Mouse (Mus musculus) mature B cell (primary cell): ENCODE measurements around the gene Hist1h4i.
"Not testable (repeated sequence)": the region's sequence is repeated elsewhere in the genome, so short reads cannot be mapped to it uniquely, and the experiment has no call there.

Experiments
- in situ Hi-C: fragments of 300-500 bp; cut with MboI; formaldehyde crosslinking; loops from 2 replicates; pipeline ENCODE4 v1.14.3; 2019

The Hist1h4i gene

DNA sequence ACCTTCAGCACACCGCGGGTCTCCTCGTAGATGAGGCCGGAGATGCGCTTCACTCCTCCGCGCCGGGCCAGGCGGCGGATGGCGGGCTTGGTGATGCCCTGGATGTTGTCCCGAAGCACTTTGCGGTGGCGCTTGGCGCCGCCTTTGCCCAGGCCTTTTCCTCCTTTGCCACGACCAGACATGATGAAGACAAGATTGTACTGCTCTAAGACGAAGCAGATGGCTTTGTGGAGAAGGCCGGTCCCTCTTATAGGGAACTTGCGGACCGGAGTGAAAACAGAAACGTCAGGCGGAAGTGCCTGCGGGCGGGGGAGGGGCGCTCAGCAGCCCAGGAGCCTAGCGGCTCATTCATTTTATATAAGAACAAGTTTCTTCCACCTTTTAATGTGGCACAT lies at the start of gene Hist1h4i:
Gene Hist1h4i (minus strand): TSS at position 221 of the 395 bp plus-strand sequence.
- in situ Hi-C loops: loop anchor here (5.0 to 10.0 kb wide), 2 partner anchors 1481 to 1574 kb away; no protein-coding TSS in a partner anchor

DNA sequence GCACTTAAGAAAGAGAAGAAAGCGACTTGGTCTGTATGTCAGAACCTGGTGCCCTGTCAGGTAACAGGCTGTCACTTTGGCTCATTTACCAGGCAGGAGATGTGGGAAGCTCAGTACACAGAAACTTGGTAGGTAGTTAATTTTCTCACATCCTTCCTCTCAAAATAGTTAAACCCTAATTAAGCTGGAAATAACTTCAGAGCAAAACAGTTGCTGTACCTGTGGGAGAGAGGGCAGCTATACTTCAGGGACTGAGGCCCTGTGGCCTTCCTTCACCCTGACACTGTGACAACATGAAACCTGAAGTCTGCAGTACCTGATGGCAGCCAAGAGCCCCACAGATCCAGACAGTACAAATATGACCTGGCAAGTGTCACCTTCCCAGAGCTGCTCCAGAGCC lies 43.0 kb upstream of the Hist1h4i start, which contains the start of gene Vmn1r188:
Gene Vmn1r188 (plus strand): TSS at position 301 of the 400 bp plus-strand sequence.
- in situ Hi-C loops: not testable (repeated sequence)

DNA sequence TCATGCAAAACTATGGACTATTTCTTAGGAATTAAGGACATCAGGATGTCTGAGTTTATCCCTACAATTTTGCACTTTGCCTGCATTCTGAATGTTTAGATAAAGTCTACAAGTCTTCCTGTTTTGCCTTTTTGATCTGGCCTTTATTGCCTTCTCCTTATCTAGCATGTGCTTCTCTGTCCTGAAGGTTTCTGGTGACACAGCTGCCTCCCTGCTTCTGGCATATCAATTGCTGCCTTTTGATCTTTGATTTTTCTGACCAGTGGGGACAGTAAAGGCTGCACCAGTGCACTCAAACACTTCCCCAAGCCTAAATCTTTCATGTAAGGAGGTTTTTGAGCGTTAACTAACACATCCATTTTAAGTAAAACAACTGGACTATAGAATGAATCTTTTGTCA lies 22.3 kb upstream of the Hist1h4i start:
- in situ Hi-C loops: no loop called here

DNA sequence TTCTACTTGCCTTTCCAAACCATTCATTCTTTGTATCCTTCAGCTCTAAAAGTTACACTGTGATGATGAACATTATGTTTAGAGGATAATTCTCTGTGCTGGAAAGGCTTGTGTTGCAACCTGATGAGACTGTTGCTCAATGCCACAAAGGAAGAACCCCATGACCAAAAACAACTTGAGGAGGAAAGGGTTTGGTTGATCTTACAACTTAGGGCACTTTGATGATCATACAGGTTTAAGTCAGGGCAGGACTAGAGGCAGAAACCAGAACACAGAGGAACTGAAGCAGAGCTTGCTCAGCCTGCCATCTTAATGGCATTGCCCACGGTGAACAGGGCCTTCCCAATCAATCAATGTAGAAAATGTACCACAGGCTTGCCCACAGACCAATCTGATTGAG lies 20.3 kb upstream of the Hist1h4i start:
- in situ Hi-C loops: no loop called here

DNA sequence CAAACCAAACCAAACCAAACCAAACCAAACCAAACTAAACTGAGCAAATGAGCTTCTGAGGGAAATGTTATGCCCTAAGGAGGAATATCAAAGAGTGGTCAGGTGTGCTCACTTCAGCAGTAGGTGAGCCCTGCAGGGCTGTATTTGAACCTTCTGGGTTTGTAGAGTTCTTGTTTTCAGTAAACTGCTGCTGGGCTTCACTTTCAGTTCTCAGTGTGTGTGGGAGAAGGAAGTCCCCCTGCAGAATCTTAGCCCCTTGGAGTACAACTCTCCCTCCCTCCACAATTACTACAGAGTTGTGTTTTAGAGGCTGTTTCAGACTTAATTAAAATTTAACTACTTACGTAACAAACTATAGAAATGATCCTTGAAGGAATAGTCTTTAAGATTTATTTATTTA lies 12.6 kb upstream of the Hist1h4i start:
- in situ Hi-C loops: loop anchor here (10.0 kb wide), 1 partner anchor 1311 kb away; the partner anchor contains the start of gene Zfp322a

DNA sequence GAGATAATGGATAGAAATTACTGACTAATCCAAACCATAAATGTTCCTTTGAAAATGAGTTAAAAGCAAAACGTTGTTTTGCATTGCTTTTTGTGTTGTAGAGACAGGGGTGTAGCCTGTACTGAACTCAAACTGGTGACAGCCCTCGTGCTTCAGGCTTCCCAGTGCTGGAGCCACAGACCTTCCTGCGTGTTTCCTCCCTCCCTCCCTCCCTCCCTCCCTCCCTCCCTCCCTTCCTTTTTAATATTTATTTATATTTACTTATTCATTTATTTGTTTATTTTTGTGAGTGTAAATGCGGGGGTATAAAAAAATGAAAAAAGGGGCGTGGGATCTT lies 10.3 kb upstream of the Hist1h4i start:
- in situ Hi-C loops: loop anchor here (10.0 kb wide), 1 partner anchor 1313 kb away; the partner anchor contains the start of gene Zfp322a

DNA sequence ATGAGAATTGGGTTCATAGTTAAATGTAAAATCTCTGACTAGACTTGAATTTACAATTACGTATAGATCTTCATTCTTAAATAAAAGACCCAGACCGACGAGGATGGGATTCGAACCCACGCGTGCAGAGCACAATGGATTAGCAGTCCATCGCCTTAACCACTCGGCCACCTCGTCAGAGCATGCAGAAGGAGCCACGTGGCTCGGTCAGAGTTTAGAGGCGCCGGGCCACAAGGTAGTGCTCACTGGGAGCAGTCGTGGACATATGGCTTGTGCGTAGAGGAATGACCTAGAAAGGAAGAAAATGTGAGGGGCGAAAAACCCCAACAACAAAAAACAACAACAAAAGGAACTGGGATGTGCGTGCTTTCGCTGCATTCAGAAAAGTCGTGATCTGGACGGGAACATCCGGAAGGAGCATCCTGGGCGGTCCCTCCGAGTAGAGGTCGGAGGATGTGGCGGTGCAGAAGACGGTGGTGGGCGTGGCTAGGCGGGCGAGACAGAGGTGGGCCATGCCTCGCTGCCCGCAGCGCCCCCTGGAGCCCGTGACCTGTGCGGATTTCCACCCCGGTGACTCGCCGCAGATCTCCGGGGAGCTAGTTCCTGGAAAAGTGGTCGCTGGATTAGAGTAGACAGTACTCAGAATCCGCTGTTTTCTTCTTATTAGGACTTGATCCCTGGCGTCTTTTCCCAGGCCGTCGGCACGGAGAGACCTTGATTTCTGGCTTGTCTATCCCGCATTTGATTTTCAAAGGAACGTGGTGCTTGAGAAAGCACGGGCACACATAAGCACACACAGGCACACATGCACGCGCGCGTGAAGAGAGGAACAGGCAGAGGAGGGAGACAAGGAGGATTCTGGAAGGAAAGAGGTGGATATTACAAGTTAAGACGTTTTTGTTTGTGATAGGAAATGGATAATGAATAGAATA lies 9.7 kb upstream of the Hist1h4i start:
- in situ Hi-C loops: loop anchor here (10.0 kb wide), 1 partner anchor 1314 kb away; the partner anchor contains the start of gene Zfp322a

DNA sequence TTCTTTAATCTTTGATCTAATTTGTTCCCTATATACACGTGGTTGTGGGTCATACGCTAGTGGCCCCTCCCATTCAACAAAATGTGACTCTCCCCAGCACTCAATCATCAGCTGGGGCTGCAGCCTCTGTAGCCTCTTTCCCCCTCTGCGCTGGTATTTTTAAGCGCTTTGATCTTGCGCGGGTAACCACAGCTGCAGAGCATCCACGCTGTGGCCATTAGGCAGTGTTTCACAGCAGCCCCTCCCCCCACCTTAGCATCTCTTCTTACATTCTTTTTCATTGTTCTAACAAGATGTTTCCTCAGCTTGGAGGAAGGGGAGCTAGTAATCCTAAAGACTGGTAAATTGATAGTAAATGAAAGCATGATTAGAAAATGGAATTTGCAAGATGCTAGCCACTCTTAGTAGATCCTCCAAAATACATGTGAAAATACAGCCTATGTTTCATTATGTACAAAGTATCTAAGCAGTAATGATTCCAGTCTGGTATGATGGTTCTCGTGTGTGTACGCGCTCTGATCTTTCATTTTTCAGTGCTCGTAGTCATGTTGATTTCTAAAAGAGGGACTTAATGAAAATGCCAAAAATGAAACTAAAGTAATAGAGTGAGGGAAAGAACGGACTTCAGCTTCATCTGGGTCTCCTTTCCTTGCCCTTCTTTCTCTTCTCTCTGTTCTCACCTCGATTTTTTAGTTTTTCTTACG lies 8.7 kb upstream of the Hist1h4i start:
- in situ Hi-C loops: loop anchor here (10.0 kb wide), 2 partner anchors 1315 to 1565 kb away; partner anchors contain the start of gene Zfp322a

DNA sequence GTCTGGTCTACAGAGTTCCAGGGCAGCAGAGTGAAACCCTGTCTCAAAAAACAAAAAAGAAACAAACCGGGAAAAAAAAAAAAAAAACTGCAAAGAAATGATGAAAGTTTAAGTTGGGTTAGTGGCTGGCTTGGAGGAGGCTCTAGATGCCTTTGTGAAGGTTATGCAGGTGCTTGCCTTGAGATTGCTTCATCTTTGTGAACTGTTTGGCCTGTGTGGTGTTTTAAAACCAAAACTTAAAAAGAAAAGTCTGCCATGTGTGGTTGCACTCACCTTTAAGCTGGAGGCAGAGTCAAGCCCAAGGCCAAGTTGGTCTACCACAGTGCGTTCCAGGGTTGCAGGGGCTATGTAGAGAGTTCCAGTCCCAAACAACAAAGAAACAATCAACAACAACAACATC lies 7.9 kb upstream of the Hist1h4i start:
- in situ Hi-C loops: loop anchor here (10.0 kb wide), 1 partner anchor 1566 kb away; no protein-coding TSS in a partner anchor

DNA sequence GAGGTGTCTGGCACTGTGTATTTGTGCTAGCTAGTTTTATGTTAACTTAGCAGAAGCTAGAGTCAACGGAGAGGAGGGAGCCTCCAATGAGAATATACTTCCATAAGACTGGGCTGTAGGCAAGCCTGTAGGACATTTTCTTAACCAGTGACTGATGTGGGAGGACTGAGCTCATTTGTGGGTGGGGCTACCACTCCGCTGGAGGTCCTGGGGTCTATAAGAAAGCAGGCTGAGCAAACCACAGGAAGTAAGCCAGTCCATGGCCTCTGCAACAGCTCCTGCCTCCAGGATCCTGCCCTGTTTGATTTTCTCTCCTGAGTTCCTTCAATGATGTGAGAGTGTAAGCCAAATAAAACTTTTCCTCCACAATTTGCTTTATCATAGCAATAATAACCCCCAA lies 4.1 kb upstream of the Hist1h4i start:
- in situ Hi-C loops: loop anchor here (10.0 kb wide), 1 partner anchor 1569 kb away; no protein-coding TSS in a partner anchor

DNA sequence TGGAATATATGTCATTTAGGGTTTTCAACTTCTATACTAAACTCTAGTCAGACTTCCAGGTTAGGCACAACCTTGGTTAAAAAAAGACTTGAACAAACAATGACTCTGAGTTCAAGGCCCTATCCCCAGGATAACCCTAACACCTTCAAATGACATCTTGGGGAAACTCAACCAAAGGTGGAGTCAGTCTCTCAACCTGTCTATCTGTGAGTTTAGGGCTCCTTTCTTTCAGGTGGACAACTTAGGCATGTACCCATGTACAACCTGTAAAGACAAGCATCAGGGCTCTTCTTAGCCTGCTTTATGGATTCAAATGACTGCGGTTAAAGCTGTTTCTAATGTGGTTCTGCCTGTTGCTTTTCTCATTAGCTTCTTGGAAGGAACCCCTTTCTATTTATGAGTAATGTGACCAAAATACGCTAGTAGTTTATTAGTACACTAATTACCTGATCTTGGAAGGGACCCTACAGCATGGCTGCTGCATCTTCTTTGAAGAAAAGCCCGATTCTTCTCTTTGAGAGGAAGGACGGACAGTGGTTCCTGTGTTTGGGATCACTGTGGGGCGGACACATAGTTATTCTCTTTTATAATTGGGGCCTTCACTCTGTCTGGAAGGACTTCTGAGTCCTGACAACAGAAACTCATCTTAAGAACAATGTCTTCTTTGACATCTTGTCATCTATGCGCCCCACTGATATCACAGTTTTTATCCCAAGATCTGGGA lies 3.4 kb upstream of the Hist1h4i start:
- in situ Hi-C loops: loop anchor here (5.0 to 10.0 kb wide), 2 partner anchors 1478 to 1570 kb away; no protein-coding TSS in a partner anchor

DNA sequence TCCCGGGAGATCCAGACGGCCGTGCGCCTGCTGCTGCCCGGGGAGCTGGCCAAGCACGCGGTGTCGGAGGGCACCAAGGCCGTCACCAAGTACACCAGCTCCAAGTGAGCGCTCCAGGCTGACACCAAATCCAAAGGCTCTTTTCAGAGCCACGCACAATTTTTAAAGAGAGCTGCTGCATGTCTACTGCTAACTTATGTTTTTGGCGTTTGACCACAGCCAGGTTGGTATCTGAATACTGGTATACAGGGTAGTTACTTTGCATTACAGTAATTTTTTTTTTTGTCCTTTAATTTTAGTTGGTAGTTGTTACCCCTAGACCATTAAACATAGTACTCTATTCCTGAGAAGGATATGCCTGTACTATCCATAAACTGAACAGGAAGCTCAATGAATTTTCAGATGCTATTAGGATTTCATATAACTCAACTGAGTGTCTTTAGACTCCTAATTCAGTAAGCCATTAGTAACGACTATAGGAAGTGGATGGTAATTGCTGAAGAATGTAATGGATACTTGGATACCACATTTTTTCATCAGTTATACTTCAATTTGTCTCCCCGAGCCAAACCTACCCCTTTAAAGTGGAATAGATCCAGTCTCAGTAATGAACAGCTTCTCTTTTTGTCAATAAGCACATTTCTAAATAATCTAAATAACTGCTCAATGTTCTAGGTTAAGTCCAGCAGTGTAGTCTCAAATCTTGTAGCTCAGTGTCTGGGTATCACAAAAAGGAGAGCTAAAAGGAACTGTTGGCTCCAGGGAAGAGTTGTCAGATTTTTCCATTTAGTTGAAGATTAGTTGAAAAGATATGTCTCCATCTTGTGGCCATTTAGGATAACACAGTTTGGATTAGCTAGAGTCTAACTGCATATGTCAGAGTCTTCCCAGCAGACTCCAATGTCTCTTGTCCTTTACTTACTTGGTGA lies 2.6 kb upstream of the Hist1h4i start:
- in situ Hi-C loops: loop anchor here (5.0 to 10.0 kb wide), 2 partner anchors 1479 to 1571 kb away; no protein-coding TSS in a partner anchor

DNA sequence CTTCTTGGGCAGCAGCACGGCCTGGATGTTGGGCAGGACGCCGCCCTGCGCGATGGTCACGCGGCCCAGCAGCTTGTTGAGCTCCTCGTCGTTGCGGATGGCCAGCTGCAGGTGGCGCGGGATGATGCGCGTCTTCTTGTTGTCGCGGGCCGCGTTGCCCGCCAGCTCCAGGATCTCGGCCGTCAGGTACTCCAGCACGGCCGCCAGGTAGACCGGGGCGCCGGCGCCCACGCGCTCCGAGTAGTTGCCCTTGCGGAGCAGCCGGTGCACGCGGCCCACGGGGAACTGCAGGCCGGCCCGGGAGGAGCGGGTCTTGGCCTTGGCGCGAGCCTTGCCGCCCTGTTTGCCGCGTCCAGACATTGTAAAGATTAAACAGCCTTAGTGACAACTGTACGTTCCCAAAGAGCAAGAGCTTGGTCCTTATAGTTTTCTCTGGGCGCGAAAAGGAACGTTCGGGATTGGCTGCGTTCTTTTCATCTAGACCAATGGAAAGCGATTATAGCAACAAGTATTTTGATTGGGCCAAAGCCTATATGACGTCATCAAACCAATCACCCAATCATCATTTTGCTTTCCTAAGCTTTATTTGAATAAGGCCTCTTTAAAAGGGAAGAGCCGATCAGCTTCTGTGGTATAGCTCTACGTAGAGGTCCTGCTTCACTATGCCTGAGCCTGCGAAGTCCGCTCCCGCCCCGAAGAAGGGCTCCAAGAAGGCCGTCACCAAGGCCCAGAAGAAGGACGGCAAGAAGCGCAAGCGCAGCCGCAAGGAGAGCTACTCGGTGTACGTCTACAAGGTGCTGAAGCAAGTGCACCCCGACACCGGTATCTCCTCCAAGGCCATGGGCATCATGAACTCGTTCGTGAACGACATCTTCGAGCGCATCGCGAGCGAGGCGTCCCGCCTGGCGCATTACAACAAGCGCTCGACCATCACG lies 1.7 kb upstream of the Hist1h4i start, which contains the start of the genes Hist1h2ag and Hist1h2bj:
Gene Hist1h2ag (minus strand): TSS at position 377 of the 935 bp plus-strand sequence.
Gene Hist1h2bj (plus strand): TSS at position 647 of the 935 bp plus-strand sequence.
- in situ Hi-C loops: loop anchor here (5.0 to 10.0 kb wide), 2 partner anchors 1479 to 1572 kb away; no protein-coding TSS in a partner anchor

DNA sequence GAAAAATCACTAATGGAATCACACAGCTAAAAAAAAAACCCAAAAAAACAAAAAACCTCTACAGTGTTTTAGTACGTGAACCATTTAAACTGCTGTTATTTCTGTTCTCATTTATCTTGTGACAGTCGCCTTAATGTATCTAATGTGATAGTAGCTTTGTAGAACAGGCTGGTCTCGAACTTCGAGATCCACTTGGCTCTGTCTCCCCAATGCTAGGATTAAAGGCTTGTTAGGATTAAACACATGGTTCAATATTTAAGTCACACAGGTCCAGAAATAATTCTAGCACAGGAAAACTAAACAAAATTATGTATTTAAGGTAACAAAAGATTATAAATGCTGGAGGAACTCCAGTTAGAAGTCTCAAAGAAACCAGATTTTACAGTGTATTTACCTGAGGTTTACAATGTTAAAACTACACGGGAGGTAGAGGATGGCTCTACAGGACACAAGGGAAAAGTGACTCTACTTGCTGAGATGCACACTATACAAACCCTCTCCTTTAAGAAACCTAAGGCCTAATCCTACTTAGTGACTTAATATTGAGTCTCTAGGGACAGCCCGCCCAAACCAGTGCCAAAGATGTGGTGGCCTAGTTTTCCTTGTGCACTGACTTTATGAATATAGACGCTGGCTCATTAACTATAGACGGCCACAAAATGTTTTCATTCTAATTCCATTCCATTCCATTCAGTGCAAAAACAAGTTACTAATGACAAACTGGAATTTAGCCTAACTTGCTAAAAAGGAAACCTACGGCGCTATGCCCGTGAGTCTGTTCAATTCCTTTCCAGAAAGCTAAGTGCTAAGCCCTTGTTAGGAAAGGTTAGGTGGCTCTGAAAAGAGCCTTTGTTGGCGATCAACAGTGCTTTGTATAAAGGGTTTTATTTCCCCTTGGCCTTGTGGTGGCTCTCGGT lies 747 bp upstream of the Hist1h4i start:
- in situ Hi-C loops: loop anchor here (5.0 to 10.0 kb wide), 2 partner anchors 1480 to 1573 kb away; no protein-coding TSS in a partner anchor

DNA sequence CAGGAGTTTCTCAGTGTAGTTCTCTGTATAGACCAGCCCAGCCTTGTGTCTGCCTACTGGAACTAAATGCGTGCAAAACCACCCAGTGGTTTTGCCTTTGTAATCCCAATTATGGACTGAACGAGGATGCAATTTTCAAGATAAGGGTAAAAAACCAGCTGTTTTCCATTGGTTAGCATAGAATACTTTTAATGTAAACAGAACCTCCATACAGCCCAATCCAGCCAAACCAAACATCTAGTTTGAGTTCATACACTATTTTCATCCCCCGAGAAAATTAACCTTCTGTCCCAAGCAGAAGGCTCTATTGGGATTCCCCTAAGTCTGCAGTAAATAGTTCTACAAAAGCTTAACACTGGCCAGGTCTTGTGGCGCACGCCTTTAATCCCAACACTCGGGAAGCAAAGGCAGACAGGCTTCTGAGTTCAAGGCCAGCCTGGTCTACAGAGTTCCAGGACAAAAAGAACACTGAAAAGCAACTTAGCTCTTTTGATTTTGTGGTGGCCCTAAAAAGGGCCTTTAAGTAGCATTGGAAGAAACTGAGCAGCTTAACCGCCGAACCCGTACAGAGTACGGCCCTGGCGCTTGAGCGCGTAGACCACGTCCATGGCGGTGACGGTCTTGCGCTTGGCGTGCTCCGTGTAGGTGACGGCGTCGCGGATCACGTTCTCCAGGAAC lies 559 bp downstream of the Hist1h4i start:
- in situ Hi-C loops: loop anchor here (5.0 to 10.0 kb wide), 2 partner anchors 1482 to 1574 kb away; no protein-coding TSS in a partner anchor

DNA sequence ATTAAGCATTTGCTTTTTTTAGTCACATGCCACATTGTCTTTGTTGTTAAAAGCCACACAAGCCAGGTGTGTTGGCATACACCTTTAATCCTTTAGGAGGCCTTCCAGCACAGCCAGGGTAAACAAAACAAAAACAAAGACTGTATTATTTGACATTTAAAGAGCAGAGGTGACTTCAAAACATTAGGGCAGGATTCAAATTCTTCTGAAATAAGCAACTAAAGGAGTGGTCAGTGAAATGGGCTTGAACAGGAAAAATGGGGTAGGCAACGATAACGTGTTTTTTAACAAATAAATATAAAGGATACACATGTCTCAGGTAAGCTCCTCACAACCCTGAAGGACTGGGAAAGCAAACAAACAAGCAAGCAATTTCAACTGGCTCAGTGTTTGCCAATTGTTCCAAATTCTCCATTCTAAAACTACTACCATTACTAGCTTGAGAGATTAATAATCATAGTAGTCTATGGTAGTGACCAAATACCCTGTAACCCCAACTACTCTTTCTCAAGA lies 1.2 kb downstream of the Hist1h4i start:
- in situ Hi-C loops: loop anchor here (5.0 to 10.0 kb wide), 6 partner anchors 215 to 1705 kb away; partner anchors contain the start of genes Hist1h2ac, Hist1h2bb, Hist1h2bc and Hist1h3c

DNA sequence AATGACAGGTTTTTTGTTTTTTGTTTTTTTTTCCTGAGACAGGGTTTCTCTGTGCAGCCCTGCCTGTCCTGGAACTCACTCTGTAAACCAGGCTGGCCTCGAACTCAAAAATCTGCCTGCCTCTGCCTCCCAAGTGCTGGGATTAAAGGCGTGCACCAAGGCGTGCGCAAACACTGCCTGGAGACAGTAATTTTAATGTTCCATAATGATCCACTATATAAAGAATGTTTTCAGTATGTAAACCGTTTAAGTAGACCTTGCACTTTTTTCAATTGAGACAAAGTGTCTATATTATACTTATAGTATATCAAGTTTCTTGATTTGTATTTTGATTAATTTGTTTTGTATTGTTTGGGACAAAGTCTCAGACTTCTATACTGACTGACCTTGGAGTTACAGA lies 1.8 kb downstream of the Hist1h4i start:
- in situ Hi-C loops: loop anchor here (10.0 kb wide), 4 partner anchors 215 to 1705 kb away; partner anchors contain the start of genes Hist1h2ac, Hist1h2bb, Hist1h2bc and Hist1h3c
